Mouse (Mus musculus) embryo, embryonic 11 days (tissue): ENCODE data around the gene Fbxl15.
A peak's percentile ranks its signal among the peaks of the same experiment; 100 is the strongest.

ENCODE experiments used
- DNase-seq: peaks from one replicate; pipeline ENCODE4 v3.0.0-alpha.2; 2015

Gene Fbxl15

GRCm38 (mm10) chr19:46348761-46349458 lies 20.9 kb downstream of the Fbxl15 start:
- peak; percentile 89 for DNase-seq

- no peak for DNase-seq
Observed at GRCm38 (mm10) chr19:46349550-46349949, 21.6 kb downstream of the Fbxl15 start.

- DNase-seq = no peak
Observed at GRCm38 (mm10) chr19:46350168-46350932, 22.4 kb downstream of the Fbxl15 start, which contains the start of gene 2310034G01Rik. Gene 2310034G01Rik, minus strand, starts transcription at chr19:46350302.

- DNase-seq = peak; percentile 94
Observed at GRCm38 (mm10) chr19:46356701-46357138, 28.7 kb downstream of the Fbxl15 start.

- DNase-seq = no peak
Observed at GRCm38 (mm10) chr19:46357344-46358280, 29.6 kb downstream of the Fbxl15 start.

- DNase-seq = no peak
Observed at GRCm38 (mm10) chr19:46358381-46358780, 30.4 kb downstream of the Fbxl15 start.

GRCm38 (mm10) chr19:46362104-46362503 lies 34.1 kb downstream of the Fbxl15 start:
- DNase-seq = no peak

GRCm38 (mm10) chr19:46363294-46364009 lies 35.5 kb downstream of the Fbxl15 start:
- no peak for DNase-seq

GRCm38 (mm10) chr19:46367798-46368590 lies 40.0 kb downstream of the Fbxl15 start:
- no peak for DNase-seq

GRCm38 (mm10) chr19:46369204-46369603 lies 41.2 kb downstream of the Fbxl15 start:
- DNase-seq = peak; percentile 76

GRCm38 (mm10) chr19:46374477-46375088 lies 46.6 kb downstream of the Fbxl15 start:
- DNase-seq = no peak

GRCm38 (mm10) chr19:46375489-46375888 lies 47.5 kb downstream of the Fbxl15 start:
- no peak for DNase-seq

- no peak for DNase-seq
Observed at GRCm38 (mm10) chr19:46375891-46376290, 47.9 kb downstream of the Fbxl15 start.
